Mouse (Mus musculus) left cerebral cortex, postnatal 10 days (tissue): ENCODE data around the gene 3110040M04Rik. TPM values are rescaled to one million over a fixed set of nuclear protein-coding genes. Genes with fewer than 3 reads are reported as not detected.
"Not testable (repeated sequence)": the region's sequence is repeated elsewhere in the genome, so short reads cannot be mapped to it uniquely, and the experiment has no call there.

Experiments
- DNase-seq, 2 experiments: peaks; one replicate each; pipeline ENCODE4 v3.0.0; 2021 to 2022; ENCODE audit warnings: low spot score in 2 of 2, mixed read lengths in 1 of 2; ENCODE audit errors: extremely low spot score in 1 of 2
- intact Hi-C: fragments of 180-260 bp; cut with DNase I; formaldehyde crosslinking; loops from one replicate; pipeline ENCODE4 v1.15.1; 2025
- total RNA-seq, 2 experiments: library from RNA; stranded (reverse); gene quantifications; 2 replicates each; pipeline ENCODE4 v1.2.3; 2021

3110040M04Rik gene
- total RNA-seq, 2 experiments from 2014 or later, result not detected

GRCm38 (mm10) chr1:151186879-151187424 lies 17.0 kb upstream of the 3110040M04Rik start:
- intact Hi-C loops, DNase-seq: not testable (repeated sequence)

- DNase-seq, result no peak
- intact Hi-C loops, result no loop called here
Measured at GRCm38 (mm10) chr1:151188469-151188868, 15.5 kb upstream of the 3110040M04Rik start.

GRCm38 (mm10) chr1:151192075-151192474 lies 11.8 kb upstream of the 3110040M04Rik start, which contains the start of gene Gm8947:
TSS of gene Gm8947 (plus strand) at chr1:151192376.
- DNase-seq, intact Hi-C loops: not testable (repeated sequence)

- intact Hi-C loops, DNase-seq: not testable (repeated sequence)
Measured at GRCm38 (mm10) chr1:151192739-151193138, 11.2 kb upstream of the 3110040M04Rik start.

- DNase-seq, intact Hi-C loops: not testable (repeated sequence)
Measured at GRCm38 (mm10) chr1:151195986-151196385, 7.9 kb upstream of the 3110040M04Rik start.

- DNase-seq, intact Hi-C loops: not testable (repeated sequence)
Measured at GRCm38 (mm10) chr1:151196690-151197089, 7.2 kb upstream of the 3110040M04Rik start.

GRCm38 (mm10) chr1:151198120-151198519 lies 5.8 kb upstream of the 3110040M04Rik start, which contains the start of gene Gm47995:
TSS of gene Gm47995 (plus strand) at chr1:151198448.
- intact Hi-C loops, DNase-seq: not testable (repeated sequence)

- DNase-seq, intact Hi-C loops: not testable (repeated sequence)
Measured at GRCm38 (mm10) chr1:151200620-151201019, 3.3 kb upstream of the 3110040M04Rik start.

GRCm38 (mm10) chr1:151202771-151203170 lies 1.1 kb upstream of the 3110040M04Rik start:
- intact Hi-C loops, DNase-seq: not testable (repeated sequence)

- DNase-seq, intact Hi-C loops: not testable (repeated sequence)
Measured at GRCm38 (mm10) chr1:151208493-151208892, 4.6 kb downstream of the 3110040M04Rik start.

GRCm38 (mm10) chr1:151208944-151209343 lies 5.0 kb downstream of the 3110040M04Rik start:
- DNase-seq, intact Hi-C loops: not testable (repeated sequence)

GRCm38 (mm10) chr1:151209824-151210355 lies 6.0 kb downstream of the 3110040M04Rik start, which contains the start of gene Gm47996:
TSS of gene Gm47996 (plus strand) at chr1:151210131.
- DNase-seq, intact Hi-C loops: not testable (repeated sequence)

- DNase-seq, intact Hi-C loops: not testable (repeated sequence)
Measured at GRCm38 (mm10) chr1:151211666-151212065, 7.7 kb downstream of the 3110040M04Rik start.

- intact Hi-C loops, result no loop called here
- no peak for DNase-seq
Measured at GRCm38 (mm10) chr1:151214862-151215261, 10.9 kb downstream of the 3110040M04Rik start.

- no peak for DNase-seq
- intact Hi-C loops, result no loop called here
Measured at GRCm38 (mm10) chr1:151215985-151216384, 12.1 kb downstream of the 3110040M04Rik start.

GRCm38 (mm10) chr1:151216417-151216816 lies 12.5 kb downstream of the 3110040M04Rik start:
- intact Hi-C loops, result no loop called here
- DNase-seq, result no peak

GRCm38 (mm10) chr1:151219045-151219444 lies 15.1 kb downstream of the 3110040M04Rik start:
- intact Hi-C loops, result no loop called here
- no peak for DNase-seq

GRCm38 (mm10) chr1:151220098-151220497 lies 16.2 kb downstream of the 3110040M04Rik start:
- intact Hi-C loops, result no loop called here
- DNase-seq, result no peak

- no peak for DNase-seq
- intact Hi-C loops, result no loop called here
Measured at GRCm38 (mm10) chr1:151222561-151223267, 18.8 kb downstream of the 3110040M04Rik start.

- DNase-seq, result no peak
- intact Hi-C loops, result no loop called here
Measured at GRCm38 (mm10) chr1:151223377-151223776, 19.5 kb downstream of the 3110040M04Rik start.
